Comparison of ENCODE assay signal across 17 mouse cellular contexts in the genomic region with DNA sequence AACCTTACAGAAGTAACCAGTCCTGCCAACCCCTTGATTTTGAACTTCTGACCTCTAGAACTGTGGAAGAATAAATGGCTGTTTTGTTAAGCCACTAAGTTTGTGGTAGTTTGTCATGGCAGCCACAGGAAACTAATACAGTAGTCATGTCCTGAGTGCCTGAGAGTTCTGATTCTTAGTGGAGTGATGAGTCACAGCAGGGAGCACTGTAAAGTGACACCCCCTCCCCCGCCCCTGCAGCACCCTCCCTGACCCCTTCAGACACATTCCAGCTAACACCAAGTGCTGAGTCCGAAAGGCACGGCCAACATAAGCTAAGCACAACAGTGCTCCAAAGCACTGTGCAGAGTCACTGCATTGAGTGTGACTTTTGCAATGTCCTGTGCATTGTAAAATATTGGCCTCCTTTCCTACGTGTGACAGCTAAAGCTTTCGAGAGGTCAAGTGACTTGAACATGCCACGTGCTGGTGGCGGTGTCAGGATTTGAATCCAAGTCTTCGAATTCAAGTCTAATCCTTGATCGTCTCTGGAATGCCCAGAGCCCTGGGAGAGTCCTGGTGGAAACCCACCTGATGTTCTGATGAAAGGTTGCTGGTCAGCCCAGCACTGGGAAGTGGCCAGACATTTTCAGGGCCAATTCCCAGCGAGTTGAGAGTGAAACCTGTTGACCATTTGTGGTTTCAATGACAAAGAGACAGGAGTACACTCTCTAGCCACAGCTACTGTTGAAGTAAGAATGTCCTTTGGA. TPM values are rescaled to one million over a fixed set of nuclear protein-coding genes. Genes with fewer than 3 reads are reported as not detected.
DNase-seq lines count a peak whose midpoint lies in the region; ATAC-seq and TF ChIP-seq lines count a peak whose summit lies in the region.
"Had no signal": no experiment of that assay in that cellular context is flagged by ENCODE, and none has a peak within 500 bp of the region (broad histone marks: within the 10 kb centered on the region; RNA-seq: fewer than 3 reads in every experiment).

No protein-coding gene starts in this region.

- H3K9me3 ChIP-seq in heart, postnatal 0 days (replicated peaks; ENCODE audit: control insufficient read depth, low read length): no peaks in the 10 kb centered on the region
- no peaks in the 10 kb centered on the region for H3K9me3 ChIP-seq in embryonic facial prominence, embryonic 10.5 days
- H3K9me3 ChIP-seq: hindbrain, embryonic 12.5 days; kidney, embryonic 15.5 days; lung, embryonic 15.5 days; midbrain, embryonic 15.5 days; stomach, embryonic 15.5 days had no signal

- H3K9ac ChIP-seq in heart, postnatal 0 days (replicated peaks; ENCODE audit: low read depth, low read length): no peak overlapping the region
- H3K9ac ChIP-seq: hindbrain, embryonic 12.5 days; kidney, embryonic 15.5 days; lung, embryonic 15.5 days; midbrain, embryonic 15.5 days; stomach, embryonic 15.5 days had no signal

- H3K4me2 ChIP-seq in heart, postnatal 0 days (ENCODE audit: low read depth, low read length): no peak overlapping the region
- H3K4me2 ChIP-seq: hindbrain, embryonic 12.5 days; kidney, embryonic 15.5 days; lung, embryonic 15.5 days; midbrain, embryonic 15.5 days; stomach, embryonic 15.5 days had no signal

- 65% methylated on average over 10 of the region's 10 CpGs for WGBS in heart, postnatal 0 days
- WGBS in embryonic facial prominence, embryonic 10.5 days: 79% methylated on average over 10 of the region's 10 CpGs

- H3K27me3 ChIP-seq in heart, postnatal 0 days (ENCODE audit: control insufficient read depth, insufficient read depth, low read length): no peaks in the 10 kb centered on the region
- H3K27me3 ChIP-seq in embryonic facial prominence, embryonic 10.5 days (replicated peaks; ENCODE audit: low read depth, poor library complexity, severe bottlenecking): peaks cover 36% of the 10 kb centered on the region
- H3K27me3 ChIP-seq: hindbrain, embryonic 12.5 days; lung, embryonic 15.5 days; midbrain, embryonic 15.5 days; stomach, embryonic 15.5 days had no signal

- H3K27ac ChIP-seq in heart, postnatal 0 days (ENCODE audit: low read depth): peak overlapping the region; percentile 40
- no peak overlapping the region for H3K27ac ChIP-seq in embryonic facial prominence, embryonic 10.5 days (replicated peaks)
- H3K27ac ChIP-seq: hindbrain, embryonic 12.5 days; kidney, embryonic 15.5 days; layer of hippocampus, adult 2 months; lung, embryonic 15.5 days; midbrain, embryonic 15.5 days; stomach, embryonic 15.5 days had no signal

- intact Hi-C loops in heart, postnatal 10 days (cut with DNase I): no loop called here

- DNase-seq in embryo, embryonic 10.5 days (ENCODE audit: low spot score): peak; percentile 18
- no peak for DNase-seq in embryo, embryonic 11 days
- DNase-seq in heart, postnatal 0 days (ENCODE audit: low spot score): no peak
- DNase-seq in heart, postnatal 10 days: no peak
- DNase-seq in 3134 (ENCODE audit: extremely low read depth, insufficient read length, low spot score) (peak; percentile 81), ZHBTc4 (ENCODE audit: low read depth, low spot score) (peak; percentile 49), liver (no peak)
- no peak for DNase-seq in embryonic facial prominence, embryonic 10.5 days (ENCODE audit: low spot score)
- DNase-seq: cerebellum, adult 9-10 months; gastrocnemius, postnatal 36 days had no signal

- no peak for TF ChIP-seq EP300 in heart, postnatal 0 days (IDR thresholded peaks at IDR 0.05; ENCODE audit: low read depth)

- no peak for TF ChIP-seq CTCF in heart, postnatal 0 days (IDR thresholded peaks at IDR 0.05; ENCODE audit: low read depth)

- ATAC-seq in heart, postnatal 0 days (ENCODE audit: insufficient read depth, low read depth): no peak
- ATAC-seq: forebrain, embryonic 14.5 days; midbrain, embryonic 15.5 days had no signal

- H3K4me1 ChIP-seq in heart, postnatal 0 days (ENCODE audit: control insufficient read depth, insufficient read depth): peaks cover 61% of the 10 kb centered on the region
- H3K4me1 ChIP-seq in embryonic facial prominence, embryonic 10.5 days: peaks cover 58% of the 10 kb centered on the region

- no peak overlapping the region for H3K4me3 ChIP-seq in heart, postnatal 0 days (ENCODE audit: low read depth, low read length)
- H3K4me3 ChIP-seq in embryonic facial prominence, embryonic 10.5 days: no peak overlapping the region
- H3K4me3 ChIP-seq: hindbrain, embryonic 12.5 days; kidney, embryonic 15.5 days; layer of hippocampus, adult 2 months; lung, embryonic 15.5 days; midbrain, embryonic 15.5 days; stomach, embryonic 15.5 days had no signal

- H3K36me3 ChIP-seq in heart, postnatal 0 days (replicated peaks; ENCODE audit: control insufficient read depth, insufficient read depth, low read length): no peaks in the 10 kb centered on the region
- no peaks in the 10 kb centered on the region for H3K36me3 ChIP-seq in embryonic facial prominence, embryonic 10.5 days (replicated peaks)
- H3K36me3 ChIP-seq: hindbrain, embryonic 12.5 days; kidney, embryonic 15.5 days; lung, embryonic 15.5 days; midbrain, embryonic 15.5 days; stomach, embryonic 15.5 days had no signal

RNA-seq across cellular contexts. Expression of gene Ube2t, which starts 54.7 kb away (rescaled TPM):
- total RNA-seq in heart, postnatal 0 days (2014; rRNA removed; ENCODE audit: low replicate concordance): 30.2 and 34.3 TPM in 2 replicates
- 22.5 and 25.3 TPM in 2 replicates for polyA plus RNA-seq in heart, postnatal 0 days (2015; fragmentation: Nextera tagmentation; extraction: Ambion mirVana)
- 10 to 100 TPM in 1 of 2 experiments, 1 to 10 TPM in 1; 9.6 to 10.1 TPM for total RNA-seq in heart, postnatal 10 days (2021)
- 52.2 and 55.5 TPM in 2 replicates for polyA plus RNA-seq in embryonic facial prominence, embryonic 10.5 days (2016; fragmentation: Nextera tagmentation; extraction: Ambion mirVana)

Comparison
In these comparisons a context has a peak if more than half of its experiments do, and no peak if none do; other contexts are left out.
1. DNase-seq: peak in embryo, embryonic 10.5 days (single experiment), 3134 (single experiment) and ZHBTc4 (single experiment); none in embryo, embryonic 11 days (single experiment), heart, postnatal 0 days (single experiment), heart, postnatal 10 days (0 of 2), embryonic facial prominence, embryonic 10.5 days (single experiment) and liver (single experiment).